Mouse (Mus musculus): ENCODE measurements around the gene Jmjd4. TPM values are rescaled to one million over a fixed set of nuclear protein-coding genes. Genes with fewer than 3 reads are reported as not detected.

The Jmjd4 gene
- polyA plus RNA-seq, 1 experiment from 2014 or later = 4.3 TPM

DNA sequence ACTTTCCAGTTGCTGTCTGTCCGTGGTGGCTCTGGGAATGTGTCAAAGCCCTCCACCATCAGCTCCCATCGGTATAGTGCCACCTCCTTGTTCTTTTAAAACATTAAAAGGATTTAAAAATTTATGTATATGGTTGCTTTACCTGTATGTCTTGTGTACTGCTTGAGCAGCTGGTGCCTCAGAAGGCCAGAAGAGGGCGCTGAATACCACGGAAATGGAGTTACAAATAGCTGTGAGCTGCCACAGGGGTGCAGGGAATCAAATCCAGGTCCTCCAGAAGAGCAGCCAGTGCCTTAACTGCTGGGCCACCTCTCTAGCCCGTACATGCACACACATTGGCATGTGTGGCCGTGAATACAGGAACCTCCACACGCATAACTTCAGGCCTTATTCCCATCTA lies 47.9 kb downstream of the Jmjd4 start:
- Histone ChIP-seq H3K27ac (peak overlapping the region; percentile 51), H3K4me3 (ENCODE audit: inconsistent target) (no peak overlapping the region), H3K36me3 (ENCODE audit: inconsistent target) (peaks cover 68% of the 10 kb centered on the region), H3K79me2 (ENCODE audit: inconsistent target) (no peaks in the 10 kb centered on the region)
- WGBS (ENCODE audit: missing documents) = 92% methylated on average over 7 of the region's 7 CpGs

DNA sequence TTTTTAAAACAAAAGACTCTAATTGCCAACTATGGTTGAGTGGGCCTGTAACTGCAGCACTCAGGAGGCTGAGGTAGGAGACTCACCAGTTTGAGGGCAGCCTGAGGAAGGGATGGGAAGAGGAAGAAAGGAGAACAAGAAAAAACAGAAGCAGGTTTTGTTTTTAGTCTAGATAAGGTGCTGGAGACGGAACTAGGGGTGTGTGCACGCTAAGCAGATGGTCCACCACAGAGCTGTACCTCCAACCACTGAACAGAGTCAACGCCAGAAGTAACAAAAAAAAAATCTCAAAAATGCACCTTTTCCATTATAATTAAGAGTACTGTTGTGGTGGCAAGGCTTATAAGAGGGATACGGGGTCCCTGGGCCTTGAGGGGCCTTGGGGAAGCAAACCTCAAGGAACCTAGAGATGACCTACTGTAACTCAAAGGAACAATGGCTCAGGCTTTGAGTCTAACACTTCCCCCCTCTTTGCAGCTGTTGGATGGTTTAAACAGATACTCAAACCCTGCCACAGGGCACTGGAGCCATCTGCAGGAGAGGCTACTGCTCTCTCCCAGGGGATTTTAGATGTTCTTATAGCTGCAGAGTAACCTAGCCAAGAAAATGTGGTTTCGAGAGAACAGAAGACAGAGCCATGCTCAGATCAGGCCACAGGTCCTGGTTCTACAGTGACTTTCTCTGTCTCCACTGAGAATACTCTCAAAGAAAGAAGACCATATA lies 52.3 kb downstream of the Jmjd4 start:
- 86% methylated on average over 5 of the region's 5 CpGs for WGBS (ENCODE audit: missing documents)
- Histone ChIP-seq H3K27ac (no peak overlapping the region), H3K79me2 (ENCODE audit: inconsistent target) (no peaks in the 10 kb centered on the region), H3K4me3 (ENCODE audit: inconsistent target) (no peak overlapping the region), H3K36me3 (ENCODE audit: inconsistent target) (peaks cover 61% of the 10 kb centered on the region)

DNA sequence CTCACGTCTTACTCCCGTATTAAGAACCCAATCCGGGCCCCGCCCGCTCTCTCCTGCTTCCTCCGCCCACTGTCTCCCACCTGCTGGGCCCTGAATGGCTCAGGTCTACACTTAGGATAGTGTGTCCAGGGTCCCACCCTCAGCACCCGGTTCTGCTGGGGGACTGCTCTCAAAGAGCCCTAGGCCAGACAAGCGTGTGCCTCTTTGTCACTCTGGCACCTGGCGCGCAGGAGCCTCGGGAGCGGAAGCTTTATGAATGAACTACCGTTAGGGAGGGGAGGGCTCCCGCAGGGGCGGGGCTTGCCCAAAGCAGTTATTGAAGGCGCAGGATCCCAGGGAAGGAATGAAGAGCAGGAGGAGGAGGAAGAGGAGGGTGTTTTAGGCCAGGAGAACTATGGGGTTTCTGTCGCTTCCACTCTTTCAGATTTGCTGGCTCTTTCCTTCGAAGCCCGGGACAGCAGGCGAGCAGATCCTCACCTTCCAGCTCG lies 55.5 kb downstream of the Jmjd4 start:
- peak overlapping the region; percentile 60 for H3K27ac ChIP-seq
- peaks cover 33% of the 10 kb centered on the region for H3K36me3 ChIP-seq (ENCODE audit: inconsistent target)
- no peaks in the 10 kb centered on the region for H3K79me2 ChIP-seq (ENCODE audit: inconsistent target)
- H3K4me3 ChIP-seq (ENCODE audit: inconsistent target) = peak overlapping the region; percentile 87
- WGBS (ENCODE audit: missing documents) = 6% methylated on average over 21 of the region's 21 CpGs

DNA sequence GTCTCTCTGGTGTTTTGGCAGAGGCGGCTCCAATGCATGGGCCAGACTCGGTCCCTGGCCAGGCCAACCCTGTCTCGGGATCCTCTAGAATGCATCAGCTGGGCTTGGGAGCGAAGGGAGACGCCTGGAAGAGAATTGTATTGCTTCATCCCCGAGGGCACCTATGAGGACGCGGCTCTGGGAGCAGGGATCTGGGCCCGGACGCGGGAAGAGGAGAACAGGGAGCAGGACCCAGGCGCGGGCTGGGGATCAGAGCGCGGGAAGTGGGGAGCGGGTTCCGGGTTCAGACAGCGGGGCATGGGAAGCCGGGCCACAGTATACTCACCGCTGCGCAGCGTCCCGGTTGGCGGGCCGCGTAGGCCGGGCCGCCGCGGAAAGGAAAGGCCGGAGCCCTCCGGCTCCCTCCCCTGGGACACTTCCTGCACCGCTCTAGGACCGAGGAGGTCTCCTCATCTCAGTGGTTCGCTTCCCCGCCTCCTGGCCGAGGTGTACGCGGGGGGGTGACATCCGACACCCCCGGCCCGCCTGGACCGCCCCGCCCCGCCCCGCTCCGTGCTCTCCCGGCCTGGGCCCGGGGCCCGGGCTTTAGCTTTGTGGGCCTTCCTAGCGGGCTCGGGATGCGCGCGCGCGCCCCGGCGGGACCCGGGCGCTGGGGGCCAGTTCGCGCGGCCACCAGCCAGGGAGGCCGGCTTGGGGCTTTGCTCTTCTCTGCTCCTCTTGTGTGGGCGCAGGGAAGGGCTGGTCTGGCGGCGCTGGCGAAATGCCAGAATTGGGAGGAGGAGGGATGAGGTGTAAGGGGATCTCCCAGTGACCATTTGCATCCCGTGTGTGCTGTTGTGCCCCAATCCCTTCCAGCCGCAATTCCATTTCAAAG lies 56.2 kb downstream of the Jmjd4 start:
- peak overlapping the region; percentile 87 for H3K4me3 ChIP-seq (ENCODE audit: inconsistent target)
- H3K79me2 ChIP-seq (ENCODE audit: inconsistent target) = no peaks in the 10 kb centered on the region
- peak overlapping the region; percentile 60 for H3K27ac ChIP-seq
- 2% methylated on average over 69 of the region's 71 CpGs for WGBS (ENCODE audit: missing documents)
- H3K36me3 ChIP-seq (ENCODE audit: inconsistent target) = peaks cover 27% of the 10 kb centered on the region

DNA sequence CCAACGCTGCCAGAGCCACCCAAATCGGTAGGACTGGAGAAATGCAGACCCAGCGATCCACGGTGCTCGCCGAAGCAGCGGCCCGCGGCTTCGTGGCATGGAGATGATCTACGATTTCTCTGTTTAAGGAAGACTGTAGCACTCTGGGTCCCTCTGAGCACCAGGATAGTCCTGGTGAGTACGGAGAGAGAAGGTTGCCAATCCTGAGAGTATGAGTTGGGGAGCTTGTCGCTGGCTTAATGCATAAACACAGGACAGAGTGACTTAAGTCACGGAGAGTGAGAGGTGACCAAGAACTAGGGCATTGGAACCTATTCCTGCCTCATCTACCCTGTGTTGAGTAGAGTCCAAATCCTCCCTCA lies 56.8 kb downstream of the Jmjd4 start:
- peaks cover 20% of the 10 kb centered on the region for H3K36me3 ChIP-seq (ENCODE audit: inconsistent target)
- WGBS (ENCODE audit: missing documents) = 12% methylated on average over 14 of the region's 14 CpGs
- H3K27ac ChIP-seq = peak overlapping the region; percentile 12; the same call in 1 of the 2 replicates
- H3K4me3 ChIP-seq (ENCODE audit: inconsistent target) = peak overlapping the region; percentile 41
- no peaks in the 10 kb centered on the region for H3K79me2 ChIP-seq (ENCODE audit: inconsistent target)

Other genes starting within 250 kb of the Jmjd4 start
- 17.9 to 36.6 TPM (median 21.0 TPM) in 3 replicates for gene Mrpl55, start 247.6 kb upstream of the Jmjd4 start, polyA plus RNA-seq (2018)
- gene 2310033P09Rik, start 241.7 kb upstream of the Jmjd4 start, polyA plus RNA-seq (2018) = 17.8 to 25.4 TPM (median 20.3 TPM) in 3 replicates
- 397 to 494 TPM (median 402 TPM) in 3 replicates for gene Arf1, start 221.8 kb upstream of the Jmjd4 start, polyA plus RNA-seq (2018)
- gene Wnt3a, start 159.3 kb upstream of the Jmjd4 start, polyA plus RNA-seq (2018) = not detected in 3 replicates
- 0.10 to 0.41 TPM (median 0.34 TPM) in 3 replicates for gene Wnt9a, start 143.1 kb upstream of the Jmjd4 start, polyA plus RNA-seq (2018)
- gene Prss38, start 74.4 kb upstream of the Jmjd4 start, polyA plus RNA-seq (2018) = 0.11 TPM in 1 of 3 replicates, not detected in the others
- 20.2 to 31.5 TPM (median 30.9 TPM) in 3 replicates for gene Snap47, start 1.1 kb downstream of the Jmjd4 start, polyA plus RNA-seq (2018)
- 1.2 to 1.7 TPM (median 1.6 TPM) in 3 replicates for gene Zfp867, start 22.4 kb downstream of the Jmjd4 start, polyA plus RNA-seq (2018)
- 10.8 to 16.3 TPM (median 11.7 TPM) in 3 replicates for gene Zkscan17, start 76.7 kb downstream of the Jmjd4 start, polyA plus RNA-seq (2018)
- 12.7 to 36.4 TPM (median 25.2 TPM) in 3 replicates for gene Nlrp3, start 91.5 kb downstream of the Jmjd4 start, polyA plus RNA-seq (2018)
- gene Olfr222, start 126.2 kb downstream of the Jmjd4 start, polyA plus RNA-seq (2018) = not detected in 3 replicates
- not detected in 3 replicates for gene Olfr223, start 143.2 kb downstream of the Jmjd4 start, polyA plus RNA-seq (2018)
- 26.3 to 31.2 TPM (median 30.0 TPM) in 3 replicates for gene Mprip, start 211.3 kb downstream of the Jmjd4 start, polyA plus RNA-seq (2018)